Mouse (Mus musculus) layer of hippocampus, adult 9-11 months (tissue): ENCODE measurements at regions not wholly inside any gene's neighbourhood (a gene's known extent, or its start where the extent isn't known, plus 50 kb on each side); places are given as distances from the start of the nearest gene placed in this dataset.

ENCODE experiments used
- DNase-seq: peaks from one replicate; pipeline ENCODE4 v3.0.0; 2022

- DNase-seq = peak; percentile 2
Observed at GRCm38 (mm10) chr7:70104486-70104885, 262.0 kb downstream of the Nr2f2 start.

GRCm38 (mm10) chr7:70103680-70104079 lies 262.9 kb downstream of the Nr2f2 start:
- DNase-seq = no peak

GRCm38 (mm10) chr7:70099001-70099400 lies 267.5 kb downstream of the Nr2f2 start:
- DNase-seq = no peak

GRCm38 (mm10) chr7:70093916-70094784 lies 272.4 kb downstream of the Nr2f2 start:
- no peak for DNase-seq

GRCm38 (mm10) chr7:70092089-70092488 lies 274.4 kb downstream of the Nr2f2 start:
- no peak for DNase-seq

GRCm38 (mm10) chr7:70089121-70089520 lies 277.4 kb downstream of the Nr2f2 start:
- no peak for DNase-seq

- DNase-seq = no peak
Observed at GRCm38 (mm10) chr7:70069662-70070061, 296.9 kb downstream of the Nr2f2 start.

- DNase-seq = no peak
Observed at GRCm38 (mm10) chr7:70067828-70068719, 298.5 kb downstream of the Nr2f2 start.

GRCm38 (mm10) chr7:70067071-70067470 lies 299.5 kb downstream of the Nr2f2 start:
- DNase-seq = no peak

GRCm38 (mm10) chr7:70066448-70066847 lies 300.1 kb downstream of the Nr2f2 start:
- DNase-seq = no peak

- DNase-seq = no peak
Observed at GRCm38 (mm10) chr7:70065471-70066130, 300.9 kb downstream of the Nr2f2 start.

- no peak for DNase-seq
Observed at GRCm38 (mm10) chr7:70047415-70047753, 319.2 kb downstream of the Nr2f2 start.

- DNase-seq = no peak
Observed at GRCm38 (mm10) chr7:70046691-70047414, 319.7 kb downstream of the Nr2f2 start.

GRCm38 (mm10) chr7:70037011-70037410 lies 329.5 kb downstream of the Nr2f2 start:
- no peak for DNase-seq

- no peak for DNase-seq
Observed at GRCm38 (mm10) chr7:70032857-70033256, 333.7 kb downstream of the Nr2f2 start.

- no peak for DNase-seq
Observed at GRCm38 (mm10) chr7:70029311-70029710, 337.2 kb downstream of the Nr2f2 start.

GRCm38 (mm10) chr7:70025527-70025926 lies 341.0 kb downstream of the Nr2f2 start:
- DNase-seq = no peak

GRCm38 (mm10) chr7:70016611-70017010 lies 349.9 kb downstream of the Nr2f2 start:
- no peak for DNase-seq

GRCm38 (mm10) chr7:70003200-70003986 lies 363.1 kb downstream of the Nr2f2 start:
- DNase-seq = no peak

GRCm38 (mm10) chr7:69998756-69999155 lies 367.8 kb downstream of the Nr2f2 start:
- DNase-seq = no peak

GRCm38 (mm10) chr7:69994540-69995303 lies 371.8 kb downstream of the Nr2f2 start:
- DNase-seq = no peak
